Mouse (Mus musculus): ENCODE results near the gene Kctd12. TPM values are rescaled to one million over a fixed set of nuclear protein-coding genes. Genes with fewer than 3 reads are reported as not detected.

Kctd12 gene
- total and polyA plus RNA-seq, 2 experiments from 2014 or later = 12.6 to 93.9 TPM

GRCm38 (mm10) chr14:102934878-102935277 lies 47.6 kb downstream of the Kctd12 start:
- WGBS = 84% methylated on average over 2 of the region's 2 CpGs

GRCm38 (mm10) chr14:102930933-102931332 lies 51.5 kb downstream of the Kctd12 start:
- TF ChIP-seq CTCF (IDR thresholded peaks at IDR 0.05; ENCODE audit: low read depth) = no peak
- ATAC-seq (no peak), DNase-seq (ENCODE audit: low spot score) (no peak)
- no peaks in the 10 kb centered on the region for H3K9me3 ChIP-seq (ENCODE audit: low read length)
- H3K4me3 ChIP-seq (ENCODE audit: low read length) = no peak overlapping the region
- H3K36me3 ChIP-seq (ENCODE audit: insufficient read depth, low read length) = no peaks in the 10 kb centered on the region
- no peak overlapping the region for H3K9ac ChIP-seq (replicated peaks; ENCODE audit: low read length)
- no peaks in the 10 kb centered on the region for H3K27me3 ChIP-seq (ENCODE audit: insufficient read depth, low read length)
- no peak overlapping the region for H3K27ac ChIP-seq
- H3K4me2 ChIP-seq (ENCODE audit: low read depth, low read length) = no peak overlapping the region
- no peaks in the 10 kb centered on the region for H3K4me1 ChIP-seq (ENCODE audit: insufficient read depth, low read length)
- 50% methylated on average over 1 of the region's 1 CpGs for whole genome bisulfite sequencing

More at GRCm38 (mm10) chr14:102934878-102935277, 47.6 kb downstream of the Kctd12 start:
- no peaks in the 10 kb centered on the region for H3K9me3 ChIP-seq (ENCODE audit: low read length)
- H3K27me3 ChIP-seq (ENCODE audit: insufficient read depth, low read length) = no peaks in the 10 kb centered on the region
- H3K4me2 ChIP-seq (ENCODE audit: low read depth, low read length) = no peak overlapping the region
- no peaks in the 10 kb centered on the region for H3K36me3 ChIP-seq (ENCODE audit: insufficient read depth, low read length)
- H3K4me1 ChIP-seq (ENCODE audit: insufficient read depth, low read length) = no peaks in the 10 kb centered on the region
- no peak for TF ChIP-seq CTCF (IDR thresholded peaks at IDR 0.05; ENCODE audit: low read depth)
- no peak overlapping the region for H3K27ac ChIP-seq
- ATAC-seq (no peak), DNase-seq (ENCODE audit: low spot score) (no peak)
- H3K4me3 ChIP-seq (ENCODE audit: low read length) = no peak overlapping the region
- H3K9ac ChIP-seq (replicated peaks; ENCODE audit: low read length) = no peak overlapping the region

DNA sequence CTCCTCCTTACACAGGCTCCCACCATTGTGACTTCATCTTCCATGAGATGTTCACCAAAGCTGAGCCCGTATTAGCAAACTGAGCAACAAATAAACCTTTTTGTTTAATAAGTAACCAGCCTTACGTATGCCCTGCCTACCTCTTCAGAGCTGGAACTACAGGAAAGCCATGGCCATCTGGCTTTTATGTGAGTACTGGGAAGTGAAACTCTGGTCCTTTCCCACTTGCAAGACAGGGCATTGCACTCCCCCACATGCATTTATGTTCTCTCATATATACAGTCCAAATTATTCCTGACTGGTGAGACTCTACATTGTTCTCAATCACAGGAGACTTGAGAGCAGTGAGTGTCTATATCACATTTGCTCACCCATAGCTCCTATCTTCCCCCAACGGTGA lies 52.9 kb downstream of the Kctd12 start:
- Histone ChIP-seq H3K4me3 (ENCODE audit: low read length) (no peak overlapping the region), H3K9ac (replicated peaks; ENCODE audit: low read length) (no peak overlapping the region), H3K9me3 (ENCODE audit: low read length) (no peaks in the 10 kb centered on the region), H3K4me1 (ENCODE audit: insufficient read depth, low read length) (no peaks in the 10 kb centered on the region), H3K4me2 (ENCODE audit: low read depth, low read length) (no peak overlapping the region), H3K27ac (no peak overlapping the region), H3K36me3 (ENCODE audit: insufficient read depth, low read length) (no peaks in the 10 kb centered on the region), H3K27me3 (ENCODE audit: insufficient read depth, low read length) (no peaks in the 10 kb centered on the region)
- no peak for TF ChIP-seq CTCF (IDR thresholded peaks at IDR 0.05; ENCODE audit: low read depth)
- WGBS = 84% methylated on average over 3 of the region's 3 CpGs
- DNase-seq (ENCODE audit: low spot score) = no peak
- ATAC-seq = no peak

GRCm38 (mm10) chr14:102927847-102928466 lies 54.5 kb downstream of the Kctd12 start:
- no peaks in the 10 kb centered on the region for H3K9me3 ChIP-seq (ENCODE audit: low read length)
- no peak for TF ChIP-seq CTCF (IDR thresholded peaks at IDR 0.05; ENCODE audit: low read depth)
- DNase-seq (ENCODE audit: low spot score) (no peak), ATAC-seq (no peak)
- H3K9ac ChIP-seq (replicated peaks; ENCODE audit: low read length) = no peak overlapping the region
- H3K27ac ChIP-seq = no peak overlapping the region
- no peak overlapping the region for H3K4me2 ChIP-seq (ENCODE audit: low read depth, low read length)
- H3K36me3 ChIP-seq (ENCODE audit: insufficient read depth, low read length) = no peaks in the 10 kb centered on the region
- no peaks in the 10 kb centered on the region for H3K27me3 ChIP-seq (ENCODE audit: insufficient read depth, low read length)
- 90% methylated on average over 5 of the region's 5 CpGs for WGBS
- H3K4me3 ChIP-seq (ENCODE audit: low read length) = no peak overlapping the region
- no peaks in the 10 kb centered on the region for H3K4me1 ChIP-seq (ENCODE audit: insufficient read depth, low read length)

Small RNA genes within 50 kb of the gene (microRNA-seq; reads per million reads assigned to microRNA genes)
- gene Mir5130 = 0.18 to 0.72 reads per million in 2 experiments

Other genes with a start within 250 kb of the Kctd12 start
- gene Acod1, start 64.3 kb upstream of the Kctd12 start, total RNA-seq (2014; rRNA removed) = not detected in 2 replicates
- gene Acod1, start 64.3 kb upstream of the Kctd12 start, polyA plus RNA-seq (2015; fragmentation: Nextera tagmentation; extraction: Ambion mirVana) = not detected in 2 replicates
- gene Cln5, start 87.6 kb upstream of the Kctd12 start, total RNA-seq (2014; rRNA removed) = 11.8 and 14.9 TPM in 2 replicates
- 14.0 and 14.5 TPM in 2 replicates for gene Cln5, start 87.6 kb upstream of the Kctd12 start, polyA plus RNA-seq (2015; fragmentation: Nextera tagmentation; extraction: Ambion mirVana)
- 53.7 and 61.6 TPM in 2 replicates for gene Fbxl3, start 116.9 kb upstream of the Kctd12 start, total RNA-seq (2014; rRNA removed)
- gene Fbxl3, start 116.9 kb upstream of the Kctd12 start, polyA plus RNA-seq (2015; fragmentation: Nextera tagmentation; extraction: Ambion mirVana) = 26.7 and 27.4 TPM in 2 replicates

Measured in hindbrain, postnatal 0 days (tissue).